Mouse (Mus musculus): ENCODE data around the gene Uroc1. TPM values are rescaled to one million over a fixed set of nuclear protein-coding genes. Genes with fewer than 3 reads are reported as not detected.

The Uroc1 gene
- total and polyA plus RNA-seq, 3 experiments = not detected

DNA sequence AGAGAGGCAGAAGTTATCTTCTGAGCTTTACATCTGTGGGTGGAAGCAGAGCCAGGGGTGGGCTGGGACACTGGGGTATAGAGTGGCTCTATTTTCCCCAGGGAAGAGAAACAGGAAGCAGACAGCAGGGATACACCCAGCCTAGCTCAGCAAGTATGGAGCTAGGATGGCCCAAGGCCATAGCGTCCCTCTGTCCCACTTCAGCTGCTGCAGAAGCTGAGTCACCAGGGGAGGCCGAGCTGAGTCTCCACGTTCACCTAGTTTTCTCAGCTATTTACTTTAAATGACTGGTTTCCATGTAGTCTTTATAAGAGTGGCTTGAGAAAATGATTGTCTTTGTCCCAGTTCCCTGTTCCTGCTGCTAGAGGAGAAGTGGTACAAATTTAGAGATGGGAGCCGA is 15.4 kb downstream of the Uroc1 start:
- Histone ChIP-seq H3K4me1 (ENCODE audit: control insufficient read depth in 1 of 2, insufficient read depth in 2 of 2) (no peaks in the 10 kb centered on the region), H3K27me3 (replicated peaks) (peaks cover 60% of the 10 kb centered on the region), H3K36me3 (replicated peaks in 1 of 2; ENCODE audit: control insufficient read depth in 1 of 2, insufficient read depth in 1 of 2, low read length in 1 of 2) (no peaks in the 10 kb centered on the region), H3K9me3 (replicated peaks; ENCODE audit: low read length) (no peaks in the 10 kb centered on the region), H3K79me2 (replicated peaks; ENCODE audit: control insufficient read depth, extremely low read depth, insufficient read depth, poor library complexity, severe bottlenecking) (no peaks in the 10 kb centered on the region), H3K9ac (ENCODE audit: insufficient read depth, low read depth) (no peak overlapping the region), H3K4me2 (ENCODE audit: insufficient read depth, low read depth, poor library complexity, severe bottlenecking) (no peak overlapping the region), H3K27ac (ENCODE audit: insufficient read depth, low read depth) (no peak overlapping the region), H3K4me3 (replicated peaks in 1 of 3; ENCODE audit: low read depth in 2 of 3, low read length in 2 of 3, poor library complexity in 1 of 3) (no peak overlapping the region)
- in situ Hi-C loops (cut with MboI; ENCODE audit: low pct_ligation_motif_present, low pct_unique_long_range_greater_than_20kb, low sequenced_read_pairs) = no loop called here
- DNase-seq (ENCODE audit: extremely low read depth) = no peak
- dilution Hi-C loops (cut with MboI; ENCODE audit: extremely low pct_ligation_motif_present, extremely low pct_unique_long_range_greater_than_20kb, low sequenced_read_pairs) = no loop called here
- TF ChIP-seq RAD21 (IDR thresholded peaks at IDR 0.05; ENCODE audit: low read depth, low read length) (no peak), NELFE (IDR thresholded peaks at IDR 0.05; ENCODE audit: low read depth, low read length) (no peak), E2F4 (IDR thresholded peaks at IDR 0.05; ENCODE audit: insufficient replicate concordance, low read depth, low read length) (no peak), MAZ (IDR thresholded peaks at IDR 0.05; ENCODE audit: low read depth, low read length) (no peak), PAX5 (IDR thresholded peaks at IDR 0.05; ENCODE audit: low read length) (no peak), JUND (conservative IDR thresholded peaks at IDR 0.05; ENCODE audit: low read depth, low read length) (no peak), POLR2A (IDR thresholded peaks at IDR 0.05; ENCODE audit: low read depth, low read length) (no peak), CTCF (conservative IDR thresholded peaks at IDR 0.05 in 1 of 2, IDR thresholded peaks at IDR 0.05 in 1 of 2; ENCODE audit: low read depth in 2 of 2, low read length in 2 of 2) (no peak)

GRCm38 (mm10) chr6:90350011-90350410 is 16.9 kb downstream of the Uroc1 start:
- DNase-seq (ENCODE audit: extremely low read depth) = no peak
- Histone ChIP-seq H3K36me3 (replicated peaks in 1 of 2; ENCODE audit: control insufficient read depth in 1 of 2, insufficient read depth in 1 of 2, low read length in 1 of 2) (no peaks in the 10 kb centered on the region), H3K9ac (ENCODE audit: insufficient read depth, low read depth) (no peak overlapping the region), H3K9me3 (replicated peaks; ENCODE audit: low read length) (no peaks in the 10 kb centered on the region), H3K4me2 (ENCODE audit: insufficient read depth, low read depth, poor library complexity, severe bottlenecking) (no peak overlapping the region), H3K27ac (ENCODE audit: insufficient read depth, low read depth) (no peak overlapping the region), H3K4me1 (ENCODE audit: control insufficient read depth in 1 of 2, insufficient read depth in 2 of 2) (no peaks in the 10 kb centered on the region), H3K4me3 (replicated peaks in 1 of 3; ENCODE audit: low read depth in 2 of 3, low read length in 2 of 3, poor library complexity in 1 of 3) (no peak overlapping the region), H3K79me2 (replicated peaks; ENCODE audit: control insufficient read depth, extremely low read depth, insufficient read depth, poor library complexity, severe bottlenecking) (no peaks in the 10 kb centered on the region), H3K27me3 (replicated peaks) (peaks cover 59% of the 10 kb centered on the region)
- in situ Hi-C loops (cut with MboI; ENCODE audit: low pct_ligation_motif_present, low pct_unique_long_range_greater_than_20kb, low sequenced_read_pairs) (no loop called here), dilution Hi-C loops (cut with MboI; ENCODE audit: extremely low pct_ligation_motif_present, extremely low pct_unique_long_range_greater_than_20kb, low sequenced_read_pairs) (no loop called here)
- TF ChIP-seq MYC (IDR thresholded peaks at IDR 0.05; ENCODE audit: low read depth, low read length) (no peak), USF1 (IDR thresholded peaks at IDR 0.05; ENCODE audit: low read depth, low read length) (no peak), ZC3H11A (IDR thresholded peaks at IDR 0.05; ENCODE audit: low read depth, low read length) (no peak), EP300 (IDR thresholded peaks at IDR 0.05; ENCODE audit: low read length) (no peak), CHD2 (IDR thresholded peaks at IDR 0.05; ENCODE audit: low read length) (no peak), USF2 (conservative IDR thresholded peaks at IDR 0.05; ENCODE audit: low read depth, low read length) (no peak), MAZ (IDR thresholded peaks at IDR 0.05; ENCODE audit: low read depth, low read length) (no peak)

- Histone ChIP-seq H3K27me3 (replicated peaks) (peaks cover 65% of the 10 kb centered on the region), H3K4me3 (replicated peaks in 1 of 3; ENCODE audit: low read depth in 2 of 3, low read length in 2 of 3, poor library complexity in 1 of 3) (no peak overlapping the region), H3K4me2 (ENCODE audit: insufficient read depth, low read depth, poor library complexity, severe bottlenecking) (no peak overlapping the region), H3K9me3 (replicated peaks; ENCODE audit: low read length) (no peaks in the 10 kb centered on the region), H3K27ac (ENCODE audit: insufficient read depth, low read depth) (no peak overlapping the region), H3K4me1 (ENCODE audit: control insufficient read depth in 1 of 2, insufficient read depth in 2 of 2) (peaks cover 0 to 4% of the 10 kb centered on the region in 2 experiments; a peak in 1 of 4 replicates), H3K79me2 (replicated peaks; ENCODE audit: control insufficient read depth, extremely low read depth, insufficient read depth, poor library complexity, severe bottlenecking) (no peaks in the 10 kb centered on the region), H3K9ac (ENCODE audit: insufficient read depth, low read depth) (no peak overlapping the region), H3K36me3 (replicated peaks in 1 of 2; ENCODE audit: control insufficient read depth in 1 of 2, insufficient read depth in 1 of 2, low read length in 1 of 2) (no peaks in the 10 kb centered on the region)
- dilution Hi-C loops (cut with MboI; ENCODE audit: extremely low pct_ligation_motif_present, extremely low pct_unique_long_range_greater_than_20kb, low sequenced_read_pairs) (no loop called here), in situ Hi-C loops (cut with MboI; ENCODE audit: low pct_ligation_motif_present, low pct_unique_long_range_greater_than_20kb, low sequenced_read_pairs) (no loop called here)
- TF ChIP-seq ZKSCAN1 (IDR thresholded peaks at IDR 0.05; ENCODE audit: borderline replicate concordance, low read depth, low read length) = no peak
- no peak for TF ChIP-seq MAX (IDR thresholded peaks at IDR 0.05; ENCODE audit: low read length)
- TF ChIP-seq SIN3A (IDR thresholded peaks at IDR 0.05; ENCODE audit: low read length) = no peak
- TF ChIP-seq IRF4 (IDR thresholded peaks at IDR 0.05; ENCODE audit: low read depth, low read length) = no peak
- TF ChIP-seq MXI1 (IDR thresholded peaks at IDR 0.05; ENCODE audit: low read depth, low read length) = no peak
- TF ChIP-seq UBTF (IDR thresholded peaks at IDR 0.05; ENCODE audit: low read depth, low read length) = no peak
- no peak for TF ChIP-seq MAZ (IDR thresholded peaks at IDR 0.05; ENCODE audit: low read depth, low read length)
- TF ChIP-seq ETS1 (conservative IDR thresholded peaks at IDR 0.05; ENCODE audit: low read depth, low read length) = no peak
- no peak for TF ChIP-seq USF1 (IDR thresholded peaks at IDR 0.05; ENCODE audit: low read depth, low read length)
- TF ChIP-seq EP300 (IDR thresholded peaks at IDR 0.05; ENCODE audit: low read length) = no peak
- no peak for TF ChIP-seq MAFK (IDR thresholded peaks at IDR 0.05; ENCODE audit: insufficient replicate concordance, low read length)
- no peak for TF ChIP-seq ZNF384 (IDR thresholded peaks at IDR 0.05; ENCODE audit: low read depth, low read length)
- TF ChIP-seq ZMIZ1 (IDR thresholded peaks at IDR 0.05; ENCODE audit: low read depth, low read length) = no peak
- no peak for TF ChIP-seq CTCF (conservative IDR thresholded peaks at IDR 0.05 in 1 of 2, IDR thresholded peaks at IDR 0.05 in 1 of 2; ENCODE audit: low read depth in 2 of 2, low read length in 2 of 2)
- no peak for TF ChIP-seq MEF2A (IDR thresholded peaks at IDR 0.05; ENCODE audit: borderline replicate concordance, low read depth, low read length)
- no peak for TF ChIP-seq TCF12 (IDR thresholded peaks at IDR 0.05; ENCODE audit: low read depth, low read length)
- TF ChIP-seq KAT2A (IDR thresholded peaks at IDR 0.05; ENCODE audit: insufficient replicate concordance, low read length) = no peak
- DNase-seq (ENCODE audit: extremely low read depth) = no peak
Observed at GRCm38 (mm10) chr6:90358142-90358541, 25.1 kb downstream of the Uroc1 start.
